Mouse (Mus musculus) B cell, adult 2 months (primary cell): ENCODE data around the gene Rpp21.

Experiments
- DNase-seq, 2 experiments: peaks; one replicate each; pipeline ENCODE4 v3.0.0; 2022

Gene Rpp21

DNA sequence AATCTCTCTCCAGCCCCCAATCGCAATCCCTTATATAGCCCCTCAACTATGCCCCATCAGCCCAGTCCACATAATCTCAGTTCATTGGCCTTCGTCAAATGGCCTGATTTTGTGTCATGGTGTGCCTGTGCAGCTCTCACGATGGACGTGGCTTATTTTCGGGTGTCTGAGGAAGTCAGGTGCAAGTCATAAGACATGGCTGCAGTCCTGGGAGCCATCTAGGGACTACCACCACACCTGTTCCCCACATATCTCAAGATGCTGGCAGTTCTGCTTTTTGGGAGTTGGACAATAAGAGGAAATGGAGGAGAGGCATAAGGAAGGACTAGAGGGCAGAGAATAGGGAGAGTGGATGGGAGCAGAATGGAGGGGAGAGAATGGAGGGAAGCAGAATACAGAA is 24.3 kb downstream of the Rpp21 start:
- DNase-seq = no peak

GRCm38 (mm10) chr17:36231318-36231717 is 26.6 kb downstream of the Rpp21 start:
- DNase-seq = peak; percentile 83 to 85

- DNase-seq = peak in 1 of 2 experiments; percentile 24
These were observed 28.8 kb downstream of the Rpp21 start for GRCm38 (mm10) chr17:36229046-36229445.

GRCm38 (mm10) chr17:36226921-36227320 is 30.9 kb downstream of the Rpp21 start:
- peak; percentile 64 to 66 for DNase-seq

- no peak for DNase-seq
These were observed 32.5 kb downstream of the Rpp21 start for GRCm38 (mm10) chr17:36225231-36225824.

DNA sequence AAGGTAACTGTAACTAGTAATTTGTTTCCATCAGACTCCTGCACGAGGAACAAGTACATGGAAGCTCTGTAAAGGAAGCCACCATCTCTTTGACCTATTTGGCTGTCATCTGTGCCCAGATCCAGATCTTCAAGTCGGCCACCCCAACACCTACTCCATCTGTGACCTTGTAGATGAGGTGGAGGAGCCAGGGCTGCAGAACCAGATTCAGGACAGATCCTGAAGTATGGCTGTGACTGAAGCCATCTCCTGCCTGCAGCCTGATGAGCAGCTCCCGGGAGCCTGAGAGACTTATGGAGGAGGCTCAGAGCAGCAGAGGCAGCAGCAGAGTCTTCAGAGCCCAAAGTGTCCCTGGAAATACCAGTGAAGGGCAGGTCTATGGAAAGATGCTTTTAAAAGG is 33.4 kb downstream of the Rpp21 start:
- no peak for DNase-seq

- no peak for DNase-seq
These were observed 39.2 kb downstream of the Rpp21 start for GRCm38 (mm10) chr17:36218594-36219155.

GRCm38 (mm10) chr17:36215586-36215985 is 42.3 kb downstream of the Rpp21 start:
- DNase-seq = no peak

GRCm38 (mm10) chr17:36206846-36207245 is 51.0 kb downstream of the Rpp21 start:
- no peak for DNase-seq

GRCm38 (mm10) chr17:36205862-36206261 is 52.0 kb downstream of the Rpp21 start:
- no peak for DNase-seq
